Mouse (Mus musculus): ENCODE data around the gene Gm42715. TPM values are rescaled to one million over a fixed set of nuclear protein-coding genes. Genes with fewer than 3 reads are reported as not detected.

Gm42715 gene
- polyA plus RNA-seq, 1 experiment from 2014 or later = 17.6 TPM

- H3K36me3 ChIP-seq = peaks cover 66% of the 10 kb centered on the region
- H3K9ac ChIP-seq = no peak overlapping the region
- H3K4me2 ChIP-seq = no peak overlapping the region
- H3K27me3 ChIP-seq = no peaks in the 10 kb centered on the region
- no peak overlapping the region for H3K27ac ChIP-seq
- H3K4me3 ChIP-seq = no peak overlapping the region
- ATAC-seq (ENCODE audit: low FRiP score) = no peak
- WGBS = 91% methylated on average over 10 of the region's 10 CpGs
- H3K9me3 ChIP-seq = no peaks in the 10 kb centered on the region
- H3K4me1 ChIP-seq (replicated peaks) = peaks cover 24% of the 10 kb centered on the region
Observed at GRCm38 (mm10) chr7:127591108-127591507, 71.7 kb downstream of the Gm42715 start.

GRCm38 (mm10) chr7:127592575-127592974 is 73.2 kb downstream of the Gm42715 start:
- Histone ChIP-seq H3K36me3 (peaks cover 81% of the 10 kb centered on the region), H3K4me3 (no peak overlapping the region), H3K27ac (no peak overlapping the region), H3K27me3 (no peaks in the 10 kb centered on the region), H3K4me2 (no peak overlapping the region), H3K9me3 (no peaks in the 10 kb centered on the region), H3K4me1 (replicated peaks) (peaks cover 15% of the 10 kb centered on the region), H3K9ac (no peak overlapping the region)
- 90% methylated on average over 14 of the region's 14 CpGs for WGBS
- ATAC-seq (ENCODE audit: low FRiP score) = no peak

- no peaks in the 10 kb centered on the region for H3K27me3 ChIP-seq
- ATAC-seq (ENCODE audit: low FRiP score) = no peak
- no peaks in the 10 kb centered on the region for H3K4me1 ChIP-seq (replicated peaks)
- WGBS = 97% methylated on average over 17 of the region's 17 CpGs
- H3K36me3 ChIP-seq = peaks cover 99% of the 10 kb centered on the region
- H3K9me3 ChIP-seq = no peaks in the 10 kb centered on the region
- H3K4me2 ChIP-seq = no peak overlapping the region
- H3K27ac ChIP-seq = no peak overlapping the region
- no peak overlapping the region for H3K4me3 ChIP-seq
- H3K9ac ChIP-seq = no peak overlapping the region
Observed at GRCm38 (mm10) chr7:127596747-127597146, 77.4 kb downstream of the Gm42715 start.

- Histone ChIP-seq H3K9ac (no peak overlapping the region), H3K4me3 (no peak overlapping the region), H3K27me3 (no peaks in the 10 kb centered on the region), H3K4me2 (no peak overlapping the region), H3K4me1 (replicated peaks) (no peaks in the 10 kb centered on the region), H3K36me3 (peaks cover 93% of the 10 kb centered on the region), H3K27ac (no peak overlapping the region), H3K9me3 (no peaks in the 10 kb centered on the region)
- no peak for ATAC-seq (ENCODE audit: low FRiP score)
- WGBS = 99% methylated on average over 7 of the region's 7 CpGs
Observed at GRCm38 (mm10) chr7:127600612-127601011, 81.2 kb downstream of the Gm42715 start.

- no peak overlapping the region for H3K4me2 ChIP-seq
- H3K4me3 ChIP-seq = no peak overlapping the region
- no peaks in the 10 kb centered on the region for H3K27me3 ChIP-seq
- no peaks in the 10 kb centered on the region for H3K9me3 ChIP-seq
- H3K36me3 ChIP-seq = peaks cover 93% of the 10 kb centered on the region
- no peak for ATAC-seq (ENCODE audit: low FRiP score)
- 91% methylated on average over 4 of the region's 4 CpGs for WGBS
- no peak overlapping the region for H3K27ac ChIP-seq
- H3K9ac ChIP-seq = no peak overlapping the region
- no peaks in the 10 kb centered on the region for H3K4me1 ChIP-seq (replicated peaks)
Observed at GRCm38 (mm10) chr7:127601735-127602134, 82.4 kb downstream of the Gm42715 start.

GRCm38 (mm10) chr7:127602903-127603302 is 83.5 kb downstream of the Gm42715 start:
- 91% methylated on average over 2 of the region's 2 CpGs for WGBS
- no peak for ATAC-seq (ENCODE audit: low FRiP score)
- Histone ChIP-seq H3K9ac (no peak overlapping the region), H3K27me3 (no peaks in the 10 kb centered on the region), H3K4me1 (replicated peaks) (no peaks in the 10 kb centered on the region), H3K36me3 (peaks cover 93% of the 10 kb centered on the region), H3K9me3 (no peaks in the 10 kb centered on the region), H3K27ac (no peak overlapping the region), H3K4me3 (no peak overlapping the region), H3K4me2 (no peak overlapping the region)

GRCm38 (mm10) chr7:127604256-127604655 is 84.9 kb downstream of the Gm42715 start:
- Histone ChIP-seq H3K4me2 (no peak overlapping the region), H3K27ac (no peak overlapping the region), H3K36me3 (peaks cover 94% of the 10 kb centered on the region), H3K9ac (no peak overlapping the region), H3K27me3 (no peaks in the 10 kb centered on the region), H3K4me3 (no peak overlapping the region), H3K9me3 (no peaks in the 10 kb centered on the region), H3K4me1 (replicated peaks) (no peaks in the 10 kb centered on the region)
- ATAC-seq (ENCODE audit: low FRiP score) = no peak
- WGBS = 89% methylated on average over 10 of the region's 10 CpGs

- H3K4me3 ChIP-seq = no peak overlapping the region
- H3K27me3 ChIP-seq = no peaks in the 10 kb centered on the region
- 88% methylated on average over 6 of the region's 6 CpGs for whole genome bisulfite sequencing
- no peak overlapping the region for H3K9ac ChIP-seq
- H3K36me3 ChIP-seq = peaks cover 94% of the 10 kb centered on the region
- H3K4me1 ChIP-seq (replicated peaks) = no peaks in the 10 kb centered on the region
- no peak overlapping the region for H3K27ac ChIP-seq
- no peak for ATAC-seq (ENCODE audit: low FRiP score)
- H3K4me2 ChIP-seq = no peak overlapping the region
- H3K9me3 ChIP-seq = no peaks in the 10 kb centered on the region
Observed at GRCm38 (mm10) chr7:127607150-127607549, 87.8 kb downstream of the Gm42715 start.

- Histone ChIP-seq H3K4me1 (replicated peaks) (peaks cover 17% of the 10 kb centered on the region), H3K9ac (no peak overlapping the region), H3K27ac (no peak overlapping the region), H3K4me2 (no peak overlapping the region), H3K4me3 (no peak overlapping the region), H3K9me3 (no peaks in the 10 kb centered on the region), H3K36me3 (peaks cover 68% of the 10 kb centered on the region), H3K27me3 (no peaks in the 10 kb centered on the region)
- no peak for ATAC-seq (ENCODE audit: low FRiP score)
- 96% methylated on average over 29 of the region's 29 CpGs for WGBS
Observed at GRCm38 (mm10) chr7:127611011-127611410, 91.6 kb downstream of the Gm42715 start.

- no peak for ATAC-seq (ENCODE audit: low FRiP score)
- H3K36me3 ChIP-seq = peaks cover 62% of the 10 kb centered on the region
Observed at GRCm38 (mm10) chr7:127611561-127611960, 92.2 kb downstream of the Gm42715 start.

GRCm38 (mm10) chr7:127613501-127613900 is 94.1 kb downstream of the Gm42715 start:
- peak overlapping the region; percentile 95 for H3K9ac ChIP-seq
- 88% methylated on average over 8 of the region's 8 CpGs for WGBS
- ATAC-seq (ENCODE audit: low FRiP score) = no peak

More at GRCm38 (mm10) chr7:127611561-127611960, 92.2 kb downstream of the Gm42715 start:
- Histone ChIP-seq H3K9ac (no peak overlapping the region), H3K4me3 (no peak overlapping the region), H3K27ac (no peak overlapping the region), H3K4me2 (no peak overlapping the region), H3K9me3 (no peaks in the 10 kb centered on the region), H3K27me3 (no peaks in the 10 kb centered on the region), H3K4me1 (replicated peaks) (peaks cover 23% of the 10 kb centered on the region)
- 97% methylated on average over 26 of the region's 26 CpGs for WGBS

GRCm38 (mm10) chr7:127614091-127614490 is 94.7 kb downstream of the Gm42715 start:
- peak overlapping the region; percentile 99 for H3K4me3 ChIP-seq
- ATAC-seq (ENCODE audit: low FRiP score) = no peak
- H3K4me2 ChIP-seq = peak overlapping the region; percentile 82
- H3K9ac ChIP-seq = peak overlapping the region; percentile 95
- peaks cover 37% of the 10 kb centered on the region for H3K36me3 ChIP-seq
- H3K4me1 ChIP-seq (replicated peaks) = peaks cover 37% of the 10 kb centered on the region
- no peak overlapping the region for H3K27ac ChIP-seq
- H3K27me3 ChIP-seq = no peaks in the 10 kb centered on the region
- WGBS = 20% methylated on average over 8 of the region's 8 CpGs
- H3K9me3 ChIP-seq = no peaks in the 10 kb centered on the region

More at GRCm38 (mm10) chr7:127613501-127613900, 94.1 kb downstream of the Gm42715 start:
- no peaks in the 10 kb centered on the region for H3K9me3 ChIP-seq
- H3K36me3 ChIP-seq = peaks cover 43% of the 10 kb centered on the region
- H3K4me2 ChIP-seq = peak overlapping the region; percentile 82
- peak overlapping the region; percentile 99 for H3K4me3 ChIP-seq
- no peaks in the 10 kb centered on the region for H3K27me3 ChIP-seq
- no peak overlapping the region for H3K27ac ChIP-seq
- H3K4me1 ChIP-seq (replicated peaks) = peaks cover 37% of the 10 kb centered on the region

- H3K9me3 ChIP-seq = no peaks in the 10 kb centered on the region
- ATAC-seq (ENCODE audit: low FRiP score) = peak; percentile 33
- WGBS = 0% methylated on average over 21 of the region's 44 CpGs
- H3K4me2 ChIP-seq = peak overlapping the region; percentile 82
- H3K4me1 ChIP-seq (replicated peaks) = peaks cover 37% of the 10 kb centered on the region
- peak overlapping the region; percentile 94 for H3K27ac ChIP-seq
- peak overlapping the region; percentile 95 for H3K9ac ChIP-seq
- H3K4me3 ChIP-seq = peak overlapping the region; percentile 99
- peaks cover 33% of the 10 kb centered on the region for H3K36me3 ChIP-seq
- H3K27me3 ChIP-seq = no peaks in the 10 kb centered on the region
Observed at GRCm38 (mm10) chr7:127614511-127614890, 95.1 kb downstream of the Gm42715 start.
